Mouse (Mus musculus): ENCODE measurements around the gene Prkci.

The Prkci gene

GRCm38 (mm10) chr3:31096155-31097101, 100.9 kb downstream of the Prkci start:
- peaks cover 3% of the 10 kb centered on the region; the same call in 1 of the 2 replicates for H3K36me3 ChIP-seq (ENCODE audit: control insufficient read depth, insufficient read depth, low read length, poor library complexity, severe bottlenecking)
- no peaks in the 10 kb centered on the region for H3K27me3 ChIP-seq (ENCODE audit: control insufficient read depth, insufficient read depth, low read length, poor library complexity, severe bottlenecking)
- no peak for DNase-seq (ENCODE audit: low read depth, low spot score)

DNA sequence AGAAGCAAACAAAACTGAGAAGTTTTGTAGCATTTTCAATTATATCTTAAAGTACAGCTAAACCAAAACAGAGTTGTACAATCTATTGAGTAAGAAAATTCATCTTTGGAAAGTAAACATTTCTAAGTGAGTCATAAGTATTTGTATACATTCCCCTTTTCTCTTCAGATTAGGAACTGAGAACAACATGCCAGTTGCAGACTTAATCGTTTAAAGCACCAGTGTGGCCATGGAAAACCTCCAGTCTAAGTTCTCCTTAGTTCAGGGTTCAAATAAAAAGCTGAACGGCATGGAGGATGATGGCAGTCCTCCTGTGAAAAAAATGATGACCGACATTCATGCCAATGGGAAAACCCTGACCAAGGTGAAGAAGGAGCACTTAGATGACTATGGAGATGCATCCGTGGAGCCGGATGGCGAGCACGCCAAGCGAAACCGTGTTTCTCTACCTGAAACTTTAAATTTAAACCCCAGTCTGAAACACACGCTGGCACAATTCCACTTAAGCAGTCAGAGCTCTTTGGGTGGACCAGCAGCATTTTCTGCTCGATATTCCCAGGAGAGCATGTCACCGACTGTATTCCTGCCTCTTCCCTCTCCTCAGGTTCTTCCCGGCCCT, 101.7 kb downstream of the Prkci start:
- DNase-seq (ENCODE audit: low read depth, low spot score) = no peak
- Histone ChIP-seq H3K27me3 (ENCODE audit: control insufficient read depth, insufficient read depth, low read length, poor library complexity, severe bottlenecking) (no peaks in the 10 kb centered on the region), H3K36me3 (ENCODE audit: control insufficient read depth, insufficient read depth, low read length, poor library complexity, severe bottlenecking) (peaks cover 3% of the 10 kb centered on the region; the same call in 1 of the 2 replicates)

DNA sequence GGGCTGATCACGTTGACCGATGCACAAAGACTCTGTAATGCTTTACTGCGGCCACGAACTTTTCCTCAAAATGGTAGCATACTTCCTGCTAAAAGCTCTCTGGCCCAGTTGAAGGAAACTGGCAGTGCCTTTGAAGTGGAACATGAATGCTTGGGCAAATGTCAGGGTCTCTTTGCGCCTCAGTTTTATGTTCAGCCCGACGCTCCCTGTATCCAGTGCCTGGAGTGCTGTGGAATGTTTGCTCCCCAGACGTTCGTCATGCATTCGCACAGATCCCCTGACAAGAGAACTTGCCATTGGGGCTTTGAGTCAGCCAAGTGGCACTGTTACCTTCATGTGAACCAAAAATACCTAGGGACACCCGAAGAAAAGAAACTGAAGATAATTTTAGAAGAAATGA, 102.4 kb downstream of the Prkci start:
- no peak for DNase-seq (ENCODE audit: low read depth, low spot score)
- Histone ChIP-seq H3K27me3 (ENCODE audit: control insufficient read depth, insufficient read depth, low read length, poor library complexity, severe bottlenecking) (no peaks in the 10 kb centered on the region), H3K36me3 (ENCODE audit: control insufficient read depth, insufficient read depth, low read length, poor library complexity, severe bottlenecking) (peaks cover 3% of the 10 kb centered on the region; the same call in 1 of the 2 replicates)

DNA sequence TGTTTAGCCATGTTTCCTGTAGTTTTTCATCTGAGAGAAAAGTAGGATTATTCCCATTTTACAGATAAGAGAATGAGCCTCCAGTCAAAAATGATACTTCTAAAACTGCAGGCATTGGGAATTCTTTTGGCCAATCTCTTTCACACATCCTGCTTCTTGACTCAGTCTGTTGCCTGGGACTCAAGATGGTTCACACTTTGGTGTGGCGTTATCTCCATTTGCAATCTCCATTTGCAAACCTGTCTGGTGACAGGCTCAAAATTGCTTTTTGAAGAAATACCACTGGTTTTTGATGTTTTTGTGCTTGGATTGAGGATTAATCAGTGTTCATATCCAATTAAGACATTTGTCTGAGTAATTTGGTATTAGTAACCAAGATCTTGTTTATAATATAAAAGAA, 103.0 kb downstream of the Prkci start:
- no peak for DNase-seq (ENCODE audit: low read depth, low spot score)
- peaks cover 3% of the 10 kb centered on the region; the same call in 1 of the 2 replicates for H3K36me3 ChIP-seq (ENCODE audit: control insufficient read depth, insufficient read depth, low read length, poor library complexity, severe bottlenecking)
- no peaks in the 10 kb centered on the region for H3K27me3 ChIP-seq (ENCODE audit: control insufficient read depth, insufficient read depth, low read length, poor library complexity, severe bottlenecking)

DNA sequence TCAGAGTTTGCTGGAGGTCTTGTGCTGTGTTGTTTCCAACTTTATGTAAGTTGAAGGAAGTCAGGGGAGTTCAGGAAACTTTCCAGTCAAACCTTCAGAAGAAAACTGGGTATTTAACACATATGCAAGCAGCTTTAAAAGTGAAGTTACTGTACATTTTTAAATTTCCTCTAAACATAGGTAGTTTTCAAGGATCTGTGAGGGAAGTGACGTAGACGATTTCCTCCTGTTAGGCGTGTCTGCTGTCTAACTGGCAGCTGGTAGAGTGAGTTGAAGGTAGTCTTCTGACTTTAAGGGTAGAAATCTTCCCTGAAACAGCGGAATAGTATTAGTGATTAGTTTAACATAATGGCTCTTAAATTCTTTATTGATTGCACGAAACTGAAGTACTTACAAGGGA, 104.5 kb downstream of the Prkci start:
- peaks cover 3% of the 10 kb centered on the region; the same call in 1 of the 2 replicates for H3K36me3 ChIP-seq (ENCODE audit: control insufficient read depth, insufficient read depth, low read length, poor library complexity, severe bottlenecking)
- DNase-seq (ENCODE audit: low read depth, low spot score) = no peak
- no peaks in the 10 kb centered on the region for H3K27me3 ChIP-seq (ENCODE audit: control insufficient read depth, insufficient read depth, low read length, poor library complexity, severe bottlenecking)

DNA sequence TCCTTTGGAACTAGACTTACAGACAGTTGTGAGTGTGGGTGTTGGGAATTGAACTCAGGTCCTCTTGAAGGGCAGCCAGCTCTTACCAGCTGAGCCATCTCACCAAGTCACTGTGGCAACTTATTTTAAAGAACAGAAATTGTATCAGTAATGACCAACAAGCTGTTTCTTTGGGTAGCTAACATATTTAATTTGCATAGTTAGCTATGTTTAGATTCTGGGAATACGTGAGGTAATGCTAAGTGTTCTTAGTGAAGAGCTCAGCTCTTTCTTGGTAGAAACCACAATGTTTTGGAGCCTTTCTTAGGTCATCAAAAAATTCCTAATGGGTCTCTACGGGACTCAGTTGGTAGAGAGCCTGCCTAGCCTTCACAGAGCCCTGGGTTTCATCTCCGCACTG, 105.3 kb downstream of the Prkci start:
- H3K27me3 ChIP-seq (ENCODE audit: control insufficient read depth, insufficient read depth, low read length, poor library complexity, severe bottlenecking) = no peaks in the 10 kb centered on the region
- peaks cover 3% of the 10 kb centered on the region; the same call in 1 of the 2 replicates for H3K36me3 ChIP-seq (ENCODE audit: control insufficient read depth, insufficient read depth, low read length, poor library complexity, severe bottlenecking)

More for the DNA sequence above, 105.3 kb downstream of the Prkci start:
- DNase-seq (ENCODE audit: low read depth, low spot score) = no peak
